Mouse (Mus musculus) limb, embryonic 15.5 days (tissue): ENCODE measurements around the gene Gm17509. TPM values are rescaled to one million over a fixed set of nuclear protein-coding genes. Genes with fewer than 3 reads are reported as not detected.

Experiments
- polyA plus RNA-seq: library from polyadenylated mRNA; unstranded; fragments of >200 nt; fragmentation: Nextera tagmentation; extraction: Ambion mirVana; gene quantifications from 2 replicates; pipeline ENCODE4 v1.2.1, GENCODE M21; 2015

The Gm17509 gene
- polyA plus RNA-seq, 1 experiment from 2014 or later = 0.09 TPM

Other genes with a start within 250 kb of the Gm17509 start
- 15.6 and 17.0 TPM in 2 replicates for gene Parp8, start 195.5 kb downstream of the Gm17509 start, polyA plus RNA-seq
- 23.0 and 23.3 TPM in 2 replicates for gene Emb, start 12.5 kb downstream of the Gm17509 start, polyA plus RNA-seq